Mouse (Mus musculus) liver, embryonic 14.5 days (tissue): Measurements from ENCODE around the gene Rem2.

Experiments
- CTCF ChIP-seq: IDR thresholded peaks from 2 replicates; pipeline ENCODE4 v1.5.1; 2016; ENCODE audit warnings: antibody characterized with exemption, low read depth, control low read depth
- EP300 ChIP-seq: IDR thresholded peaks from 2 replicates; pipeline ENCODE4 v1.6.1; 2016; ENCODE audit warnings: antibody characterized with exemption, low read depth

GRCm38 (mm10) chr14:54523600-54523999 is 47.7 kb downstream of the Rem2 start:
- TF ChIP-seq CTCF (peak; percentile 53; the same call in 1 of the 2 replicates), EP300 (no peak)
